Mouse (Mus musculus) kidney, postnatal 36 days (tissue): ENCODE results near the gene Taf12.

Experiments
- DNase-seq, 2 experiments: peaks; one replicate each; pipeline ENCODE4 v3.0.0; 2021 to 2022; ENCODE audit warnings: mixed read lengths in 2 of 2

Taf12 gene

DNA sequence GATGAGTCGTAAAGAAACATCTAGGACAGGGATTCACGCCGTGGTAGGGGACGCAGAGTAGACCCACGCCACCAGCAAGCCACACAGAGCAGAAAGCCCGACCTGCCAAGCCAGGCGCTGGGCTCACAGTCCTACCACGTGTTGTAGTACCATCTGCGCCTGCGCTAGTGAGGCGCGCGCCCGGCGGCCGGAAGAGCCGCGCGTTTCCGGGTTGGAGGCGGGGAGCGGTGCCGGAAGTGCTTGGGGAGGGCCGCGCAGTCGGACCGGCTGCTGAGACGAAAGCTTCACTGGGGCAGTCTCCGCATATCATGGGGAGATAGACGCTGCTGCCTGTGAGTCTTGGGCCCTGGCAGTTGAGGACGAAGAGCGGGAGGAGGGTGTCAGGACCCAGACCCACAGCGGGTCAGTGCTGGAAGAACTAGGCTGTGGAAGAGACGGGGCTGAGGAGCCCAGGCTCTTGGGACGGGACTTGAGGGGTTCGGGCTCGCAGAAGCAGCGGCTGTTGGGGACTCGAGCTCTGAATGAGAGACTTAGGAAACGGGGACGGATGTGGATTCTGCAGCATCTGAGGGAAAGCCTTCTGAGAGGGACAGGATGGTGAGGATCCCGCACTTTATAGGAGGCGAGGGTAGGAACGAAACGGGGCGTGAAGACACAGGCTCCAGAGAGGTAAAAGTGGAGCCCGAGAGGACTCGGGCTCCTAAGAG, at the start of gene Taf12:
Gene Taf12 (plus strand): TSS at position 220 of the 707 bp plus-strand sequence.
- DNase-seq, result peak; percentile 92 to 94

DNA sequence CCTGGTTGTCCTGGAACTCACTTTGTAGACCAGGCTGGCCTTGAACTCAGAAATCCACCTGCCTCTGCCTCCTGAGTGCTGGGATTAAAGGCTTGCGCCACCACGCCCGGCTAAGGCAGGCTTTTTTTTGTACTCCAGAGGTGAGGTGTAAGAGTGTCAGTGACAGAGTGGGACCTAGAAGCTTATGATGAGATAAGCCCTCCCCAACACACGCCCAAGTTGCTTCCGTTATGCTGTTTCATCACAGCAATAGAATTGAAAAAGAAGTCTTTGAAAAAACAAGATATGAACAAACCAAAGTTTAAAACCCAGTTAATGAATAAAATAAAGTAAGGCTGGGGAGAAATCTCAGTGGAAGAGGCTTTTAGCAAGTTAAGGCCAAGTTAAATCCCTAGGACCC, 43.8 kb upstream of the Taf12 start:
- no peak for DNase-seq

DNA sequence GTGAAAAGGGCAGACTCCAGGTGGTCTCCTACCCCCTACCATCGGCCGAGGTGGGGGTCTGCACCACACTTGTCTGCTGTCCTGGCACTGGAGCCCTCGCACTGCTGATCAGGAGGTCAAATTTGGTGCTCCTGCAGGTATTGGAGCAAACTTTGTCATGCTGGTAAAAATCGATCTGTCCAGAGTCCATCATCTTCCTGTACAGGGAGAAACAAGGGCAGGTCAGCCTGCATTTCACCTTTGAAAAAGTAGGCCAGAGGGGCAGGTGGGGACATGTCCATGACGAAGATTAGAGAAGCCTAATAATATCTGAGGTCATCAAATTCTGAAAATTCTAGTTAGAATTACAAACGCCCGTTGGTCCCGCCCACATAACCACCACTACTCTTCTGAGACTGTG, 39.5 kb upstream of the Taf12 start:
- no peak for DNase-seq

DNA sequence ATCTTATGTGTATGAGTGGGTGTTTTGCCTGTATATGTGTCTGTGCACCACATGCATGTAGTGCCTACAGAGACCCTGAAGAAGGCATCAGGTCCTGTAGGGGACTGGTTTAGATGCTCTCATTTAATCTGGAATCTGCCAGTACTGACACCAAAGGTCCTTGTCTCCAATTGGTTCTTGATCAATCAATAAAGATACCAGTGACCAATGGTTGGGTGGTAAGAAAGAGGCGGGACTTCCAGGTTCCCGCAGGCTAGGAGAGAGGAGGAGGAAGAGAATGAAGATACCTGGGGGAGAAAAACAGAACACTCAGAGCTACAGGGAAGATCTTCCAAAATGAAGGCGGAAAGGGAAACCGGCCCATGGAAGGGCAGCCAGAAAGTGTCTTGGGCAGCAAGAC, 35.8 kb upstream of the Taf12 start:
- DNase-seq, result no peak

DNA sequence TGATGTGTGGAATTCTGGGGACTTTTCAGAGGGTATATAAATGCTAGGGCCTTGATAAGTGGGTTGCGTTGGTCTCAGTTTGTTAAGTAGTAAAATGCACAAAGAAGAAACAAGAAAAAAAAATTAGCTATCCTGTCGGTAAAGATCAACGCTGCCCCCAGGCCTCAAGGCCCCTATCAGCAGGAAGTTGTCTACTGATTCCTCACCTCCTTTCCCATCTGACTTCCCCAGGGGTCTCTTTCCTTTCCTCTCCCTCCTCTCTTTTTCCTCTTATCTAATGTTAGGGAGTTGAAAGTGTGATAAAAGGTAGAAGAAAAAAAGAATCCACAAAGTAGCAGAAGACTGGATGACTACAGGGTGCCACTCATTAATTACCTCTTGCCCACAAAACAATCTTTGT, 33.8 kb upstream of the Taf12 start:
- no peak for DNase-seq

DNA sequence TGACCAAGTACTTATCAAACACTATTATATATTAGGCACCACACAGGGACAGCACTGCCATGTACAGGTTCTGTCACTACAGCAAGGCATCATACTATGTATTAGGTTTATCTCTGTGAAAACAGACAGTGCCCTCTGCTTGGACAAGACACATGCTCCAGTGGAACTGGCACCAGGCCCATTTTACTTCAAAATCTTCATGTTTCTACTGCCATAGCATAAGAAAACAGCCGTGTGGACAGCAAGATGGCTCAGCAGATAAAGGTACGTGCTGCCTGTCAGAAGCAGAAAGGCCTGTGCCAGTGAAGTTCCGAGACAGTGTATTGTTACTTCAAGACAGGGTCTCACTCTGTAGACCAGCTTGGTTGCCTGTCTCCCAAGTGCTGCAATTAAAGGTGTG, 33.0 kb upstream of the Taf12 start:
- no peak for DNase-seq

DNA sequence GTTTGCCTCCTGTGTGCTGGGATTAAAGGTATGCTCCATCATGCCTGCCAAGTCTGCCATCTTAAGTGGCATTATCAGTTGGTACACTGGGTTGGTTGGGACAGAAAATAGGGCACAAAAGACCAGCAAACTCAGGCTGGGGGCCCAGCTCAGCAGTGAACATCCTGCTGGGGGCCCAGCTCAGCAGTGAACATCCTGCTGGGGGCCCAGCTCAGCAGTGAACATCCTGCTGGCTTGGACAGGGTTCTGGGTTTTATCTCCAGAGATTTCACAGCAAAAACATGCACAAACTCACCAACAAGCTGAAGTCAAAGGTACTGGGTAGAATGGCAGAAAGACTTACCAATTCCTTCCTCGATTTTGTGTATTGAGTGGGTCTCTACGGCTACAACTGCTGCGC, 28.5 kb upstream of the Taf12 start:
- no peak for DNase-seq

DNA sequence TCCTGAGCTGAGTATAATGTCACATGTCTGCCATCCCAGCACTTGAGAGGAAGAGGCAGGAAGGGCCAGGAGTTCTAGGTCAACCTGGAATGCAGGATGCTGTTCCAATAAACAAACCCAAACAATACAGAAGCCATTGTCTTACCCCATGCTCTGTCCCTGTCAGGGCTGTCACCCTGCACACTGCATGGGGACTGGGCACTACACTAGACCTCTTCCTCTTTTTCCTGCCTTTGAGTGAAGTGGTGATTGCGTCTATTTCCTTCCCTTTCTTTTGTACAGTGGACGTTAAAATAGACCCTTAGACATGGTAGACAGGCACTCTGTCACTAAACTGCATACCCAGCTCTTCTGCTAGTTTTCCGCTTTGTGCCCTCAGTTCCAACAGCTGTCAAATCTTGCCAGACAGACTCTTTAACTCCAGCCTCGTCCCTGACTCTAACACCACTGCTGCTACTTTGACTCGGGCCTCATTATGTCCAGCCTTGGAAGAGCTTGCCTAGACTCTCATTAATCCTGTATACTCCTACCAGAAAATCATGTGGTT, 26.7 kb upstream of the Taf12 start:
- no peak for DNase-seq

DNA sequence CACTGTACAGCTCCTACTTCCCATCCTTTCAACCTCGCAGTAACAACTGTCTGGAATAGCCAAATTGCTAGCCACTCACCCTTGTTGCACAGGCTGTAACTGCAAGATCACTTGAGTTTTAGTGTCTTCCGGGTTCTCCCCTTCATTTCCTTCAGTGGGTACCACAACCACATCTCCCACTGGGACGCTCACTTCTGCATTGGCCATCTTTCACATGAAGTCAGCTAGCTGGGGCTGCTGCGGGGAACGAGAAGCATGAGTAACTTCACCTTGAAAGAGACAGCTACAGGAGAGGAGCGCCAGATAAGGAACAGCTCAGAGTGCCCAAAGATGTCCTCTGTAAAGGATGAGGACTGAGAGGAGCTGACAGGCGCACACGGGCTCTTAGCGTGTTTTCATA, 22.6 kb upstream of the Taf12 start:
- no peak for DNase-seq

DNA sequence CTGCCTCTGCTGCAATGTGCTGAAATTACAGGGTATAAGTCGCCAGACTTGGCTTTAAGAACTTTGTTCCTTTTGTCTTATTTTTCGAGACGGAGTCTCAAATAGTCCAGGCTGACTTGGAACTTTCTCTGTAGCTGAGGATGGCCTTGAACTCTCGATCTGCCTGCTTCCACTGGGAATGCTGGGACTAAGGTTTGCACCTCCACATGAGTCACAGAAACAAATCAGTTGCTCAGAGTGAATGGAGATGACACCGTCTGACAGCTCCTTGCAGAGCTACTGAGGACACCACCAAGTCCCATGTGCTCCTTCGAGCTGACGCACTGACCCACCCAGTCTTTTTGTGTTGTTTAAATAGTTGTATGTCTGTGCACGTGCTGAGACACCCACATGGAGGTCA, 21.0 kb upstream of the Taf12 start:
- DNase-seq, result no peak

DNA sequence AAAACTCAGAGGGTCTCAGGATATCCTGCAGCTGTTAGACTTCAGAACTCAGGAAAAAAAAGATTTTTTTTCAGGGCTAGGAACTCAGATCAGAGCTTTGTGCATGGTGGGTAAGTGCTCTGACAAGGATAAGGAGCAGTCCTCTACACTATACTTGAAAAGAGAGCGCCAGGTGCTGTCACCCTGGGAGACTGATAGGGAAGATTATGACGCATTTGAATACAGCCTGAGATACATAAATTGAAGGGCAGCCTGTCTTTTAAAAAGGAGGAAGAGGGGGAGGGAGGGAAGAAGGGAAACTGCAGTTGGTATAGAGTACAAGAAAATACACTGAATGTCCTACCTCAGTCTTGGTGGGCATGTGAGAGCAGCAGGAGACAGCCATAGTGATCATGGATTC, 20.6 kb upstream of the Taf12 start:
- no peak for DNase-seq

DNA sequence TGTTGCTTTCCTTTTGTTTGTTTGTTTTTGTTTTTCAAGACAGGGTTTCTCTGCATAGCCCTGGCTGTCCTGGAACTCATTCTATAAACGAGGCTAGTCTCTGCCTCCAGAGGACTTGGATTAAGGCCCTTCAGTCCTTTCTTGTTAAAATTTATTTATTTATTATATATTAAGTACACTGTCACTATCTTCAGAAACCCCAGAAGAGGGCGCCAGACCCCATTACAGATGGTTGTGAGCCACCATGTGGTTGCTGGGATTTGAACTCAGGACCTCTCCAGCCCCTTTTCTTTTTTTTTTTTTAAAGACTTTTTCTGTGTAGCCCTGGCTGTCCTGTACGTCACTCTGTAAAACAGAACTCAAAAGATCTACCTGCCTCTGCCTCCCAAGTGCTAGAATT, 19.2 kb upstream of the Taf12 start:
- DNase-seq, result no peak

DNA sequence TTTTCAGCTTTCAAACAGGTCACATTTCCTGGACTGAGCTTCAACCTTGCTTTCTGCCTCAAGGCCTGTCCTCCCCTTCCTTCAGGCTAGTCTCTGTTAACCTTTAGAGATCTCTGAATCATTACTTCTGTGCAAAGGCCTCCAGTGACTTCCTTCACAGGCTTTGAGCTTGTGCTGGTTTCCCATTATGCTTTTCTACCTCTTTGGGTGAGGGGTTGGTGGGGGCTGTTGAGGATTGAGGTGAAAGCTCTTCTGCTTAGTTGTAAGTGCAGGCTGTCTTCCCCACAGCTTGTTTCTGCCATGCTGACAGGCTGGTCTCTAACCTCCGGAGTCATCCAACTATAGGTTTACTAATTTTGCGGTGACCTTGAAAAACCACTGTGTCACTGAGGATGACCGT, 17.8 kb upstream of the Taf12 start:
- no peak for DNase-seq

DNA sequence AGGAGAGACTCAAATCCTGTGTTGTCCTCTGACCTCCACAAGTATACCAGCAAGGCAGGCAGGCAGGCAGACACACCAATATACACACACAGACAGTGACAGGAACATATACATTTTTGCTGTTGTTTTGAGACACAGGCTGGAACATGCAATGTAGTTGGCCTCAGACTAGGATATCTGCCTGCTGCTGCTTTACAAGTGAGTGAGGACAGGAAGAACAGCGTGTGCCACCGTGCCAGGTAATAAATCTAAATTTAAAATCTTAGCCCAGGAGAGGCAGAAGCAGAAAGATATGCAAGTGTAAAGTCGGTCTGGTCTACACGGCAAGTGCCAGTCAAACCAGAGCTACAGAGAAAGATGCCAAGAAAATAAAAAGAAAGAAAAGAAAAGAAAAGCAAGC, 14.9 kb upstream of the Taf12 start:
- DNase-seq, result no peak

DNA sequence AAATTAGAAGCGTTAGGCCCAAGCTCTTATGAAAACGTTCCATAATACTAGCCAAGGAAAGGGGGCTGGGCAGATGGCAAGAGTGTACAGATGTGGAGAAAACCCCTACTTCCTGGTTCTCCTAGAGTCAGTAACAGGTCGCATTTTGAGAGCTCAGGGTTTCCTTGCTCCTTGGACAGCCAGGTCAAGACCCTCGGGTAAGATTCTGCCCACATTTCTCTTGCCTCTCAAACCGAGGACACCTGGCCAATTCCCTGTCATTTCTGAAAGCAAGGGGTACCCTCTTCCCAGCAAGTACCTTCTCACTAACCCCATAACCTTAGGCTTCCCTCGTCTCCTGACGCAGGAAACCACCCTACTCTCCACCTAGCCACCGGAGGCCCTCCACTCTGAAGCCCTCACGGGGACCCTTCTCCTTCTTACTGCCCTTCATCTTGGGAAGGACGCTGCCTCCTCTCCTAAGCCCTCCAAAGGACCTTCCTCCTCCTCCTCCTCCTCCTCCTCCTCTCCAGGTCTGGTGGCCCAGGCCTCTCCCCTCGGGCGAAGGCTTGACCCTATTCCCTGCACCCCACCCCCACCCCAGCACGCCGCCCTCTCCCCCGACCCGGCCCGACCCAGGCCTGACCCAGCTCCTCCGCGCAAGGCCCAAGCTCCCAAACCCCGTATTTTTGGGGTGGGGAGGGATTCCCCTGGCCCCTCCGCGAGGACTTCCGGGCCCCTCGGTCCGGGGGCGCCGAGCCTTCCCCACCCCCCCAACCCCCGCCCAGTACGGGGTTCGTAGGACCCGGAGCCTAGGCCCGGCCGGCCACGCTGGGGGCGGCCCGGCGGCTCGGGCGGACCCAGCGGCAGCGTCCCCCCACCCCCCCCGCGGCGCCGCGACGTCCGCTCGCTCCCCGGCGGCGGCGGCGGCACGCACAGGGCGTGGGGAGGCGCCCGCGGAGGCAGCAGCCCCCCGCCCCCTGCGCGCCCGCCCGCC, 13.5 kb upstream of the Taf12 start:
- peak; percentile 50 to 76 for DNase-seq

DNA sequence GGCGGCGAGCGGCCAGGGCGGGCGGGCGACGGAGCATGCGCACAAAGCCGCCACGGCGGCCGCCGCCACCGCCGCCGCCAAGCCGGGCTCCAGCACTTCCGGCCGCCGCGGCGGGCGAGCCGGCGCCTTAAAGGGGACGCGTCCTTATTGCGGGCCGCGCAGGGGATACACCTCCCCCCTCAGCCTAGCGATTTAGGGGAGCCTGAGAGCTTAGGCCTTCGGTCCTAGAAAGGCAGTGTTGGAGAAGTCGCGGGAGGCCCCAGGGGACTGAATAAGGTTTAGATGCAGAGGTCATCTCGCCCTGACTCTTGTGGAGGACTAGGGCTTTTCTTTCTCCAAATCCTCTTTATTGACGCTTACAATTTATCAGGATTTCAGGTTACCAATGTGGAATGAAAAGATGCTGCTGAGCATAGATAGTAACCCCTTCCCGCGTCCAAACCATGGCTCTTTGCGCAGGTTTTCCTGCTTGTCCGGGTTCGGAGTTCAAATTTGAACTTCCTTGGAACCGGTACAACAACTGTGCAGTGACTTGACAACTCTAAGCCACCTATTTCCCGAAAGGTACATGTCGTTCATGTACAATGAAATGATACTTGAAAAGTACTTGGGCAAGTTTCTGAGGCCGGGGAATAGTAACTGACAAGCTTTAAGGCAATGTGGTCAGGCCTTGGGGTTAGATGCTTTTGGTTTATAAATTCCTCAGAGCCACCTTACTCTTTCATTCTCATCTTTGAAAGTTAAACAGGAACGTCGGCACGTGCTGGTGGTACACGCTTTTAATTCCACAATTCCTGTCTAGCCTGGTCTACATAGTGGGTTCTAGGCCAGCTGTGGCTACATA, 12.4 kb upstream of the Taf12 start, which contains the start of gene Gmeb1:
Gene Gmeb1 (minus strand): TSS at position 89 of the 844 bp plus-strand sequence.
- peak; percentile 75 to 89 for DNase-seq

DNA sequence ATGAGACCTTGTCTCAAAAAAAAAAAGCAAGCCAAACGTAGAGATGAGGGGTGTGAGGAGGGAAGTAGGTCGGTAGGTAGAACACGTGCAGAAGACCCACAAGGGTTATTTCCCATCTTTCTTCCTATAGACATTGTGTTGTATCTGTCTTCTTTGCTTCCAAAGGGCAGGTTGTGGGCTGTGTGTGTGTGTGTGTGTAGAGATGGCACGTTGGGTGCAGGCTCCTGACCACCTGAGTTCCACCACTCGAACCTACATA, 11.9 kb upstream of the Taf12 start:
- no peak for DNase-seq

DNA sequence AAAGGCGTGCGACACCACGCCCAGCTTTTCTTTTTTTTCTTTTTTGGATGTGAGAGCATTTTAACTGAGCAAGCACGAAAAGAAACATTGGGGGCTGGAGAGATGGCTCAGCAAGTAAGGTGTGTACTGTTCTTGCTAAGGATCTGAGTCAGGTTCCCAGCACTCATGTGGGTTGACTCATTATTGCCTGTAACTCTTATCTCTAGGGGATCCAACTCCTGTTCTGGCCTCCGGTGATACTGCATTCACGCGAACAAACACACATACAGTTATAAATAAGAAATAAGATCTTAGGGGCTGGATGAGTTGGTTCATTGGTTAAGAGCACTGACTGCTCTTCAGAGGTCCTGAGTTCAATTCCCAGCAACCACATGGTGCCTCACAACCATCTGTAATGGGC, 10.9 kb upstream of the Taf12 start:
- DNase-seq, result no peak

DNA sequence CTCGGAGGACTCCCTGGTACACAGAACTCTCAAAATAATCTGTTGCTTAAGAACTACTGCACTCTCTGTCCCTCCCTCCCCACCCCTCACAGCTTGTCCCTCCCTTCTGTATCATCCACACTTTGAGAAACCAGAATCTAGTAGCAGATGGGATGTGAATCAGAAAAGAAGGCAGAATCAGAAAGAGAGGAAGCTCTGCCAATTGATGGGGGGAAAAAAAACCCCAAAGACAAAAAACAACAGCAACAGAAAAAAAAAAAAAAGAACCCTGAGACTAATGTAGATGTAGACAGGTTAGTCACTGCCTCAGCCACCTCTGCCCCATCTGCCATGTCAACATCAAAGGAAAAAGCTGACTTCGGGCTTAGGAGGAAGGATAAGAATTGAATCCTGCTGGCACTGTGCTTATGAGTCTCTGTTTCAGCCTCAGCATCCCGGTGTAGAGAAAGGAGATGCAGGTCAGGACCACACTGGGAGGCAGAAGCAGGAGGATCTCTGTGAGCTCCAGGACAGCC, 7.3 kb upstream of the Taf12 start:
- DNase-seq, result no peak

DNA sequence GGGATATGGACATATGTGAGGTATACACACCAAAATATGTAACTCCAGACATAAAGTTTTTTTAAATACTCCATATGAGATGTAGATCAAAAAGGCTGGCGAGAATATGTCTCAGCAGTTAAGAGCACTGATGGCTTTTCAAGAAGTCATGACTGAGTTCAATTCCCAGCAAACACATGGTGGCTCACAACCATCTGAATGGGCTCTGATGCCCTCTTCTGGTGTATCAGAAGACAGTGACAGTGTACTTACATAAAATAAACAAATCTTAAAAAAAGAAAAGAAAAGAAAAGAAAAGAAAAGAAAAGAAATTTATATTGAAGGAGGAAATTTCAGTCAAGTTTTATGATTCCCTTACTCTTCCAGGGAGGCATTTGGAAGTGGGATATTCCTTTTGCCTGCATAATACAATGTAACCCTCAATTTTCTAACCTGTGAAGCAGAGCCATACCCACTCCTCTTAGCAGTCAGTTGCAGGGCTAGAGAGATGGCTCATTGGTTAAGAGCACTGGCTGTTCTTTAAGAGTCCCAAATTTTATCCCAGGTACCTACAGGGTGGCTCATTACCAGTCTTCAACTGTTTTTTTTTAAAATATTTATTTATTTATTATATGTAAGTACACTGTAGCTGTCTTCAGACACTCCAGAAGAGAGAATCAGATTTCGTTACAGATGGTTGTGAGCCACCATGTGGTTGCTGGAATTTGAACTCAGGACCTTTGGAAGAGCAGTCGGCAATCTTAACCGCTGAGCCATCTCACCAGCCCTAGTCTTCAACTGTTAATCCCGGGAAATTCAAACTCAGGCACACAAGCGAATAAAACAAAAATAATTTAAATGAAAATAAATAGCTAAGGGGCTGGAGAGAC, 5.1 kb upstream of the Taf12 start:
- DNase-seq, result peak in 1 of 2 experiments; percentile 21

DNA sequence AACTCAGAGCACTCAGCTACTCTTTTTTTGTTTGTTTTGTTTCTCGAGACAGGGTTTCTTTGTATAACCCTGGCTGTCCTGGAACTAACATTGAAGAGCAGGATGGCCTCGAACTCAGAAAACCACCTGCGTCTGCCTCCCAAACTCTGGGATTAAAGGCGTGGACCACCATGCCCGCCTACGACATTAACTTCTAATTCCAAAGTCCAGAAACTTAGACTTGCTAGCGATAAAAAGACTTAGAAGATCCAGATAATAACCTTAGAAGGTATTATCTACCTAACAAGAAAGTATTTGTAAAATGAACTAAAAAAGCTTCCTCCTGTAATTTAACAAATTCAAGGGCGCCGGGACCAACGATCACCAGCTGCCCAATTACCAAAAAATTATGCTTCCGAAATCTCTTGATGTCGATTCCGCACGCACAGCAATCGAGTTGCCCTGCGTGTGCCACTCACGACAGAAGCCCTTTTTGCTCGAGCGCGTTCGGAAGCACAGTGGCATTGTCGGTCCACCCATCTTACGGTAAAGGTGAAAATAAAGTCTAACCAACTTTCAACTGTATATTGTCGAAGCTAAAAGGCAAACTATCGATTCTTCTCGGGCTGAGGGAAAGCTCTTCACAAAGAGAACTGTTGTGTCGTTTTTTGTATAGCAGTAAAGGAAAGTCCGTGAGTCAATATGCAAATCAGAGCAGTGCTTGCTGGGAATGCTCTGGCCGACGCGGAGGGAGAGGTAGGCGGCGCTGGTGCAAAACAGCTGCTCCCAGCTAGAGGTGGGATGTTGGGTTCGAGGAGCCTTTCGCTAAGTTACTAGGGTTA, 4.2 kb upstream of the Taf12 start:
- peak; percentile 88 for DNase-seq
